Mouse (Mus musculus) c-Kit-negative CD71-positive TER-119-positive erythroid progenitor cells, embryonic 14.5 days (primary cell): ENCODE results near the gene Magea6.
"Not testable (repeated sequence)": the region's sequence is repeated elsewhere in the genome, so short reads cannot be mapped to it uniquely, and the experiment has no call there.

Experiments
- DNase-seq: peaks from one replicate; pipeline ENCODE4 v3.0.0-alpha.2; 2013; ENCODE audit warnings: low read depth, low spot score

Gene Magea6

GRCm38 (mm10) chrX:154935887-154936286 lies at the start of gene Magea6:
Gene Magea6 (minus strand): TSS chrX:154935987.
- not testable (repeated sequence) for DNase-seq

- not testable (repeated sequence) for DNase-seq
Observed at GRCm38 (mm10) chrX:154949405-154949804, 13.6 kb upstream of the Magea6 start, which contains the start of gene Magea3. Gene Magea3 (minus strand): TSS chrX:154949505.

GRCm38 (mm10) chrX:154890167-154890566 lies 45.6 kb downstream of the Magea6 start, which contains the start of gene Cldn34b1:
Gene Cldn34b1 (minus strand): TSS chrX:154890267.
- not testable (repeated sequence) for DNase-seq
